ENCODE assay signal across 18 mouse cellular contexts in genomic region chr6:119039293-119039692, GRCm38 (mm10).
DNase-seq lines count a peak whose midpoint lies in the region; ATAC-seq and TF ChIP-seq lines count a peak whose summit lies in the region.
"Had no signal": no experiment of that assay in that cellular context is flagged by ENCODE, and none has a peak within 500 bp of the region (broad histone marks: within the 10 kb centered on the region; RNA-seq: fewer than 3 reads in every experiment).

No protein-coding gene starts in this region.

- no peak overlapping the region for H3K4me3 ChIP-seq in layer of hippocampus, adult 2 months
- no peak overlapping the region for H3K4me3 ChIP-seq in midbrain, embryonic 11.5 days (ENCODE audit: low read depth, low read length)
- H3K4me3 ChIP-seq in midbrain, embryonic 10.5 days = no peak overlapping the region
- H3K4me3 ChIP-seq: embryonic facial prominence, embryonic 12.5 days; forebrain, embryonic 12.5 days; heart, embryonic 13.5 days; hindbrain, embryonic 12.5 days had no signal

- 89% methylated on average over 5 of the region's 5 CpGs for WGBS in midbrain, embryonic 11.5 days
- WGBS in midbrain, embryonic 10.5 days = 94% methylated on average over 5 of the region's 5 CpGs

- H3K27ac ChIP-seq in layer of hippocampus, adult 2 months = 0 out of 2 replicates have a peak overlapping the region, but pooled peaks have one; percentile 10
- no peak overlapping the region for H3K27ac ChIP-seq in midbrain, embryonic 11.5 days (ENCODE audit: low read depth, low read length)
- no peak overlapping the region for H3K27ac ChIP-seq in midbrain, embryonic 10.5 days (replicated peaks)
- H3K27ac ChIP-seq: embryonic facial prominence, embryonic 12.5 days; forebrain, embryonic 12.5 days; heart, embryonic 13.5 days; hindbrain, embryonic 12.5 days had no signal

- no peak overlapping the region for H3K4me2 ChIP-seq in midbrain, embryonic 11.5 days
- H3K4me2 ChIP-seq: embryonic facial prominence, embryonic 12.5 days; forebrain, embryonic 12.5 days; heart, embryonic 13.5 days; hindbrain, embryonic 12.5 days had no signal

- DNase-seq in cerebellum, postnatal 14 days = peak; percentile 43 to 50
- DNase-seq in cerebellum, adult 11 months = no peak
- no peak for DNase-seq in layer of hippocampus, adult 2 months (ENCODE audit: low spot score in 2 of 2)
- no peak for DNase-seq in layer of hippocampus, postnatal 14 days (ENCODE audit: low spot score in 2 of 2)
- peak; percentile 14 for DNase-seq in midbrain, embryonic 11.5 days (ENCODE audit: low spot score, missing footprints)
- no peak for DNase-seq in midbrain, embryonic 10.5 days (ENCODE audit: low spot score)
- DNase-seq: adrenal gland, adult 2 months; adrenal gland, postnatal 25 days; gastrocnemius, postnatal 36 days; heart, adult 11 months; heart, postnatal 36 days had no signal

- no peak for ATAC-seq in midbrain, embryonic 11.5 days (ENCODE audit: low FRiP score)
- ATAC-seq: hindbrain, embryonic 16.5 days; inflammation-experienced regulatory T-cells, adult 6 months; intestine, postnatal 0 days had no signal

- H3K9ac ChIP-seq in midbrain, embryonic 11.5 days (ENCODE audit: low read length) = no peak overlapping the region
- H3K9ac ChIP-seq: embryonic facial prominence, embryonic 12.5 days; forebrain, embryonic 12.5 days; heart, embryonic 13.5 days; hindbrain, embryonic 12.5 days had no signal

- no peaks in the 10 kb centered on the region for H3K9me3 ChIP-seq in midbrain, embryonic 11.5 days (ENCODE audit: control insufficient read depth, low read length)
- H3K9me3 ChIP-seq in midbrain, embryonic 10.5 days (replicated peaks) = peaks cover 4% of the 10 kb centered on the region; the same call in 1 of the 2 replicates
- H3K9me3 ChIP-seq: forebrain, embryonic 12.5 days; hindbrain, embryonic 12.5 days had no signal

- no peak for TF ChIP-seq CTCF in layer of hippocampus, adult 2 months (conservative IDR thresholded peaks at IDR 0.05)

- H3K36me3 ChIP-seq in midbrain, embryonic 11.5 days (ENCODE audit: control insufficient read depth, insufficient read depth, low read length) = no peaks in the 10 kb centered on the region
- H3K36me3 ChIP-seq in midbrain, embryonic 10.5 days = no peaks in the 10 kb centered on the region
- H3K36me3 ChIP-seq: embryonic facial prominence, embryonic 12.5 days; forebrain, embryonic 12.5 days; hindbrain, embryonic 12.5 days had no signal

- no peaks in the 10 kb centered on the region for H3K4me1 ChIP-seq in midbrain, embryonic 11.5 days (ENCODE audit: control insufficient read depth, insufficient read depth, low read length)
- peaks cover 9% of the 10 kb centered on the region for H3K4me1 ChIP-seq in midbrain, embryonic 10.5 days
- H3K4me1 ChIP-seq: hindbrain, embryonic 12.5 days had no signal

- H3K27me3 ChIP-seq in midbrain, embryonic 11.5 days (ENCODE audit: control insufficient read depth, insufficient read depth, low read length) = no peaks in the 10 kb centered on the region
- H3K27me3 ChIP-seq in midbrain, embryonic 10.5 days (ENCODE audit: low read depth, poor library complexity, severe bottlenecking) = no peaks in the 10 kb centered on the region
- H3K27me3 ChIP-seq: embryonic facial prominence, embryonic 12.5 days; forebrain, embryonic 12.5 days; heart, embryonic 13.5 days; hindbrain, embryonic 12.5 days had no signal

Comparison
In these comparisons a context has a peak if more than half of its experiments do, and no peak if none do; other contexts are left out.
1. DNase-seq: peak in cerebellum, postnatal 14 days (2 of 2) and midbrain, embryonic 11.5 days (single experiment); none in cerebellum, adult 11 months (single experiment), layer of hippocampus, adult 2 months (0 of 2), layer of hippocampus, postnatal 14 days (0 of 2) and midbrain, embryonic 10.5 days (single experiment).